In genomic region chr2:13834989-13835388, GRCm38 (mm10) we compare ENCODE assay signal across 27 mouse cellular contexts. TPM values are rescaled to one million over a fixed set of nuclear protein-coding genes. Genes with fewer than 3 reads are reported as not detected.
"Had no signal": no experiment of that assay in that cellular context is flagged by ENCODE, and none has a peak within 500 bp of the region (broad histone marks: within the 10 kb centered on the region; RNA-seq: fewer than 3 reads in every experiment).

No protein-coding gene starts in this region.

- ATAC-seq: hindbrain, embryonic 16.5 days; inflammation-experienced regulatory T-cells, adult 6 months; intestine, embryonic 15.5 days; intestine, postnatal 0 days had no signal

- H3K36me3 ChIP-seq: heart, embryonic 13.5 days; heart, embryonic 15.5 days; hindbrain, embryonic 10.5 days; hindbrain, embryonic 12.5 days; intestine, embryonic 15.5 days; limb, embryonic 10.5 days; limb, embryonic 12.5 days; liver, embryonic 13.5 days; liver, embryonic 15.5 days had no signal

- H3K4me2 ChIP-seq: heart, embryonic 11.5 days; heart, embryonic 13.5 days; heart, embryonic 15.5 days; hindbrain, embryonic 12.5 days; hindbrain, embryonic 14.5 days; intestine, embryonic 15.5 days; limb, embryonic 12.5 days; liver, embryonic 11.5 days; liver, embryonic 13.5 days; liver, embryonic 15.5 days had no signal

- H3K27ac ChIP-seq: heart, adult 2 months; heart, embryonic 13.5 days; heart, embryonic 15.5 days; hindbrain, embryonic 10.5 days; hindbrain, embryonic 12.5 days; hindbrain, embryonic 14.5 days; intestine, embryonic 15.5 days; layer of hippocampus, adult 2 months; left cerebral cortex, adult 2 months; limb, embryonic 10.5 days; limb, embryonic 12.5 days; liver, embryonic 13.5 days; liver, embryonic 15.5 days had no signal

- H3K4me1 ChIP-seq: heart, embryonic 13.5 days; heart, embryonic 15.5 days; hindbrain, embryonic 10.5 days; hindbrain, embryonic 12.5 days; intestine, embryonic 15.5 days; limb, embryonic 10.5 days; limb, embryonic 12.5 days; liver, embryonic 13.5 days; liver, embryonic 15.5 days had no signal

- DNase-seq: gastrocnemius, postnatal 14 days; gastrocnemius, postnatal 36 days; heart, adult 11 months; heart, adult 2 months; heart, postnatal 14 days; heart, postnatal 36 days; kidney, adult 2 months; kidney, adult 9 months; kidney, postnatal 14 days; liver; liver, embryonic 13.5 days had no signal

- H3K27me3 ChIP-seq: heart, embryonic 13.5 days; heart, embryonic 15.5 days; hindbrain, embryonic 12.5 days; intestine, embryonic 15.5 days; limb, embryonic 12.5 days; liver, embryonic 13.5 days; liver, embryonic 15.5 days had no signal

- H3K9me3 ChIP-seq: heart, embryonic 13.5 days; heart, embryonic 15.5 days; hindbrain, embryonic 10.5 days; hindbrain, embryonic 12.5 days; intestine, embryonic 15.5 days; limb, embryonic 10.5 days; limb, embryonic 12.5 days; liver, embryonic 13.5 days; liver, embryonic 15.5 days had no signal

- H3K9ac ChIP-seq: heart, embryonic 13.5 days; heart, embryonic 15.5 days; hindbrain, embryonic 12.5 days; hindbrain, embryonic 14.5 days; intestine, embryonic 15.5 days; limb, embryonic 12.5 days; liver, embryonic 13.5 days; liver, embryonic 15.5 days had no signal

- H3K4me3 ChIP-seq: heart, adult 2 months; heart, embryonic 13.5 days; heart, embryonic 15.5 days; hindbrain, embryonic 10.5 days; hindbrain, embryonic 12.5 days; intestine, embryonic 15.5 days; layer of hippocampus, adult 2 months; left cerebral cortex, adult 2 months; limb, embryonic 10.5 days; limb, embryonic 12.5 days; liver, embryonic 13.5 days; liver, embryonic 15.5 days had no signal

RNA-seq across cellular contexts. Expression of gene St8sia6, which starts 41.1 kb away (rescaled TPM):
- polyA plus RNA-seq: liver, embryonic 13.5 days; liver, embryonic 15.5 days had no signal
